Mouse (Mus musculus) forebrain, embryonic 16.5 days (tissue): Measurements from ENCODE around the gene Olfr699. TPM values are rescaled to one million over a fixed set of nuclear protein-coding genes. Genes with fewer than 3 reads are reported as not detected.

Source experiments
- ATAC-seq: fragments of 200-750 bp; cut with Nextera tagmentation; 2 replicates; pipeline ENCODE4 v1.8.0; 2017; ENCODE audit warnings: mild to moderate bottlenecking, moderate library complexity
- H3K27ac ChIP-seq: fragments of 300-500 bp; sonication (generic); 2 replicates; pipeline ENCODE4 v1.5.1; 2014; ENCODE audit warnings: low read length, control low read depth
- H3K27me3 ChIP-seq: fragments of 300-500 bp; sonication (generic); replicated peaks from 2 replicates; pipeline ENCODE4 v1.6.1; 2014; ENCODE audit warnings: low read length; ENCODE audit not compliant: control insufficient read depth, insufficient read depth
- H3K36me3 ChIP-seq: fragments of 300-500 bp; sonication (generic); 2 replicates; pipeline ENCODE4 v1.6.1; 2014; ENCODE audit not compliant: control insufficient read depth, insufficient read depth
- H3K4me1 ChIP-seq: fragments of 300-500 bp; sonication (generic); replicated peaks from 2 replicates; pipeline ENCODE4 v1.6.1; 2014; ENCODE audit warnings: low read length; ENCODE audit not compliant: control insufficient read depth, insufficient read depth
- H3K4me2 ChIP-seq: fragments of 300-500 bp; sonication (generic); 2 replicates; pipeline ENCODE4 v1.6.1; 2014; ENCODE audit warnings: mild to moderate bottlenecking, low read length, control low read depth
- H3K4me3 ChIP-seq: fragments of 300-500 bp; sonication (generic); replicated peaks from 2 replicates; pipeline ENCODE4 v1.5.1; 2014; ENCODE audit warnings: mild to moderate bottlenecking, low read length, control low read depth
- H3K9ac ChIP-seq: fragments of 300-500 bp; sonication (generic); replicated peaks from 2 replicates; pipeline ENCODE4 v1.6.1; 2014; ENCODE audit warnings: low read depth, low read length, control low read depth
- H3K9me3 ChIP-seq: fragments of 300-500 bp; sonication (generic); 2 replicates; pipeline ENCODE4 v1.6.1; 2016; ENCODE audit warnings: low read length; ENCODE audit not compliant: control insufficient read depth
- WGBS: fragments of 180-500 bp; shearing (Covaris S2); extraction: QIAGEN DNeasy Blood & Tissue Kit; methylation state at CpG from one replicate; pipeline ENCODE4 v1.1.7; 2014; 5-methylcytosine and 5-hydroxymethylcytosine counted together
- polyA plus RNA-seq: library from polyadenylated mRNA; unstranded; fragments of >200 nt; fragmentation: Nextera tagmentation; extraction: Ambion mirVana; gene quantifications from 2 replicates; pipeline ENCODE4 v1.2.1, GENCODE M21; 2015

The Olfr699 gene
- polyA plus RNA-seq, 1 experiment from 2014 or later, result not detected

DNA sequence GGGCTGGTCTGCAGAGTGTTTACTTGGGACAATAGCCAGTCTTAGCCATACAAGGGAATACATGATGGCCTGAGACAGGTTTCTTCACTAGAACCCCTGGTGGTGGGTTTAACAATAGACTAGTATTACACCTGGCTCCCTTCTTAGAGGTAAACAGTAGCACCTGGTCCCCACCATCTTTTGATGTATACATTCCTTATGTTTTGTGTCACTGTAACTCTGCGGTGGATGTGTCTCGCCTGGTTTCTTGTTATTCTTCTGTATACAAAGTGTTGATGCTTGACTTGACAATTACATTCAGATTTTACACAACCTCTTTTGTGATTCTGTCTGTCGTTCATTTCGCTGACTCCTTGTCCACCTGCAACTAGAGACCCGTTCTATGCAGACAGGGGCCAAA, 47.2 kb downstream of the Olfr699 start:
- Histone ChIP-seq H3K27ac (no peak overlapping the region), H3K4me1 (no peaks in the 10 kb centered on the region), H3K9ac (no peak overlapping the region), H3K4me3 (no peak overlapping the region), H3K36me3 (no peaks in the 10 kb centered on the region), H3K27me3 (no peaks in the 10 kb centered on the region), H3K4me2 (no peak overlapping the region), H3K9me3 (0 out of 2 replicates have a peak, but pooled peaks cover 2% of the 10 kb centered on the region)
- 87% methylated on average over 5 of the region's 5 CpGs for WGBS
- ATAC-seq, result no peak

DNA sequence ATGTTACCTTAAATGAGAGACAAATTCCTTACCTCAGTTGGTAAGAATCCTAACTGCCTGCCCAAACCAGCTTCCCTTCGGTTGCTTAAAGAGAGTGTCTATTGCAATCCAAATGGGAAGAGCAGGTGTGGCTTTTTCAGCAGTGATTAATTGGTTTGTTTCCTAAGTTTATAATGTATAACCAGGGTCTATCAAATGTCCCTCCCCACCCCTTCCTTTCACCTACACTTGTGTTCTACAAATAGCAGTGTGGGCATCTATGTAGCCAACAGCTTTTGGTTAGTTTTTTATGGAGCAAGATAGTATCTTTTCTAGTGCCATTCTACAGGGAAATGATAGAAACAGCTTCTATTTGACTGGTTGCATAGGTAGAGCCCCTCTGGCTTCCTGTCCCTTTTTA, 50.7 kb downstream of the Olfr699 start, which contains the start of gene Olfr697:
Gene Olfr697, minus strand, starts transcription at position 101 of the 400 bp plus-strand sequence.
- no peak within 1 kb of the TSS for H3K27ac ChIP-seq
- 0 out of 2 replicates have a peak, but pooled peaks cover 2% of the 10 kb centered on the region for H3K9me3 ChIP-seq
- no peak for ATAC-seq
- no peak within 1 kb of the TSS for H3K9ac ChIP-seq
- H3K27me3 ChIP-seq, result no peaks in the 10 kb centered on the region
- H3K4me2 ChIP-seq, result no peak within 1 kb of the TSS
- no peaks in the 10 kb centered on the region for H3K4me1 ChIP-seq
- 83% methylated on average over 1 of the region's 1 CpGs for WGBS
- H3K4me3 ChIP-seq, result no peak within 1 kb of the TSS
- H3K36me3 ChIP-seq, result no peaks in the 10 kb centered on the region

Other genes with a start within 250 kb of the Olfr699 start
- gene Olfr693, start 112.6 kb downstream of the Olfr699 start, polyA plus RNA-seq, result not detected in 2 replicates
- gene Olfr694, start 101.4 kb downstream of the Olfr699 start, polyA plus RNA-seq, result not detected in 2 replicates
- not detected in 2 replicates for gene Olfr695, start 76.8 kb downstream of the Olfr699 start, polyA plus RNA-seq
- not detected in 2 replicates for gene Olfr697, start 50.8 kb downstream of the Olfr699 start, polyA plus RNA-seq
- not detected in 2 replicates for gene Olfr698, start 37.8 kb downstream of the Olfr699 start, polyA plus RNA-seq
- gene Olfr700, start 15.6 kb upstream of the Olfr699 start, polyA plus RNA-seq, result not detected in 2 replicates
- not detected in 2 replicates for gene Olfr701, start 20.9 kb upstream of the Olfr699 start, polyA plus RNA-seq
- gene Olfr702, start 40.7 kb upstream of the Olfr699 start, polyA plus RNA-seq, result not detected in 2 replicates
- gene Olfr703, start 50.2 kb upstream of the Olfr699 start, polyA plus RNA-seq, result not detected in 2 replicates
- not detected in 2 replicates for gene Olfr704, start 70.0 kb upstream of the Olfr699 start, polyA plus RNA-seq
- gene Olfr705, start 83.7 kb upstream of the Olfr699 start, polyA plus RNA-seq, result not detected in 2 replicates
- gene Olfr706, start 95.0 kb upstream of the Olfr699 start, polyA plus RNA-seq, result not detected in 2 replicates
- gene Olfr707, start 108.0 kb upstream of the Olfr699 start, polyA plus RNA-seq, result not detected in 2 replicates
- gene Olfr1532-ps1, start 114.8 kb upstream of the Olfr699 start, polyA plus RNA-seq, result not detected in 2 replicates
- not detected in 2 replicates for gene Olfr709-ps1, start 139.0 kb upstream of the Olfr699 start, polyA plus RNA-seq
- not detected in 2 replicates for gene Olfr710, start 155.1 kb upstream of the Olfr699 start, polyA plus RNA-seq
- not detected in 2 replicates for gene Olfr6, start 170.7 kb upstream of the Olfr699 start, polyA plus RNA-seq
- not detected in 2 replicates for gene Olfr711, start 182.3 kb upstream of the Olfr699 start, polyA plus RNA-seq
- gene Olfr2, start 212.9 kb upstream of the Olfr699 start, polyA plus RNA-seq, result not detected in 2 replicates
- gene Olfr713, start 238.0 kb upstream of the Olfr699 start, polyA plus RNA-seq, result not detected in 2 replicates